Mouse (Mus musculus) heart, embryonic 15.5 days (tissue): ENCODE measurements around the gene Fam207a. TPM values are rescaled to one million over a fixed set of nuclear protein-coding genes. Genes with fewer than 3 reads are reported as not detected.

Source experiments
- ATAC-seq: fragments of 200-750 bp; cut with Nextera tagmentation; replicated peaks from 2 replicates; pipeline ENCODE4 v1.8.0; 2017; ENCODE audit warnings: low read depth, moderate TSS enrichment; ENCODE audit not compliant: insufficient number of reproducible peaks, insufficient read depth, low FRiP score
- H3K27ac ChIP-seq: fragments of 300-500 bp; sonication (generic); 2 replicates; pipeline ENCODE4 v1.5.1; 2015; ENCODE audit warnings: mild to moderate bottlenecking, inconsistent platforms
- H3K27me3 ChIP-seq: fragments of 300-500 bp; sonication (generic); 2 replicates; pipeline ENCODE4 v1.6.1; 2015; ENCODE audit warnings: inconsistent platforms
- H3K36me3 ChIP-seq: fragments of 300-500 bp; sonication (generic); 2 replicates; pipeline ENCODE4 v1.6.1; 2015; ENCODE audit warnings: mild to moderate bottlenecking, inconsistent platforms
- H3K4me1 ChIP-seq: fragments of 300-500 bp; sonication (generic); replicated peaks from 2 replicates; pipeline ENCODE4 v1.6.1; 2015; ENCODE audit warnings: inconsistent platforms
- H3K4me2 ChIP-seq: fragments of 300-500 bp; sonication (generic); 2 replicates; pipeline ENCODE4 v1.6.1; 2015; ENCODE audit warnings: inconsistent platforms, mild to moderate bottlenecking, moderate library complexity
- H3K4me3 ChIP-seq: fragments of 300-500 bp; sonication (generic); 2 replicates; pipeline ENCODE4 v1.5.1; 2015; ENCODE audit warnings: mild to moderate bottlenecking, inconsistent platforms
- H3K9ac ChIP-seq: fragments of 300-500 bp; sonication (generic); 2 replicates; pipeline ENCODE4 v1.6.1; 2015; ENCODE audit warnings: mild to moderate bottlenecking, inconsistent platforms
- H3K9me3 ChIP-seq: fragments of 300-500 bp; sonication (generic); replicated peaks from 2 replicates; pipeline ENCODE4 v1.6.1; 2016; ENCODE audit warnings: inconsistent platforms
- WGBS: fragments of 180-500 bp; shearing (Covaris S2); methylation state at CpG from one replicate; pipeline ENCODE4 v1.1.7; 2015; ENCODE audit warnings: mixed read lengths; 5-methylcytosine and 5-hydroxymethylcytosine counted together
- polyA plus RNA-seq: library from polyadenylated mRNA; unstranded; fragments of >200 nt; fragmentation: Nextera tagmentation; extraction: Ambion mirVana; gene quantifications from 2 replicates; pipeline ENCODE4 v1.2.1, GENCODE M21; 2015

Gene Fam207a
- polyA plus RNA-seq, 1 experiment from 2014 or later, result 21.3 TPM

GRCm38 (mm10) chr10:77509403-77510187, 6.0 kb downstream of the Fam207a start:
- H3K4me1 ChIP-seq, result peaks cover 20% of the 10 kb centered on the region
- 51% methylated on average over 12 of the region's 12 CpGs for WGBS
- ATAC-seq, result peak; percentile 78
- H3K9me3 ChIP-seq, result no peaks in the 10 kb centered on the region
- H3K36me3 ChIP-seq, result peaks cover 23% of the 10 kb centered on the region
- H3K4me3 ChIP-seq, result no peak overlapping the region
- H3K27ac ChIP-seq, result 0 out of 2 replicates have a peak overlapping the region, but pooled peaks have one; percentile 18
- no peak overlapping the region for H3K4me2 ChIP-seq
- H3K9ac ChIP-seq, result no peak overlapping the region
- H3K27me3 ChIP-seq, result no peaks in the 10 kb centered on the region

- Histone ChIP-seq H3K4me1 (peaks cover 17% of the 10 kb centered on the region), H3K27ac (no peak overlapping the region), H3K9me3 (no peaks in the 10 kb centered on the region), H3K9ac (no peak overlapping the region), H3K4me2 (no peak overlapping the region), H3K36me3 (peaks cover 19% of the 10 kb centered on the region), H3K4me3 (no peak overlapping the region), H3K27me3 (no peaks in the 10 kb centered on the region)
- no peak for ATAC-seq
- WGBS, result 94% methylated on average over 3 of the region's 3 CpGs
Measured at GRCm38 (mm10) chr10:77508744-77509143, 6.8 kb downstream of the Fam207a start.

GRCm38 (mm10) chr10:77507779-77508178, 7.8 kb downstream of the Fam207a start:
- H3K4me3 ChIP-seq, result no peak overlapping the region
- H3K9me3 ChIP-seq, result no peaks in the 10 kb centered on the region
- no peak overlapping the region for H3K9ac ChIP-seq
- 76% methylated on average over 4 of the region's 4 CpGs for WGBS
- no peaks in the 10 kb centered on the region for H3K27me3 ChIP-seq
- no peak overlapping the region for H3K4me2 ChIP-seq
- ATAC-seq, result no peak
- peaks cover 17% of the 10 kb centered on the region for H3K4me1 ChIP-seq
- H3K36me3 ChIP-seq, result peaks cover 23% of the 10 kb centered on the region
- no peak overlapping the region for H3K27ac ChIP-seq

- Histone ChIP-seq H3K36me3 (peaks cover 18% of the 10 kb centered on the region), H3K27ac (no peak overlapping the region), H3K9me3 (no peaks in the 10 kb centered on the region), H3K9ac (no peak overlapping the region), H3K27me3 (no peaks in the 10 kb centered on the region), H3K4me1 (peaks cover 17% of the 10 kb centered on the region), H3K4me2 (no peak overlapping the region), H3K4me3 (no peak overlapping the region)
- WGBS, result 86% methylated on average over 13 of the region's 13 CpGs
- no peak for ATAC-seq
Measured at GRCm38 (mm10) chr10:77506961-77507577, 8.5 kb downstream of the Fam207a start.

GRCm38 (mm10) chr10:77506526-77506925, 9.1 kb downstream of the Fam207a start:
- Histone ChIP-seq H3K9ac (no peak overlapping the region), H3K4me2 (no peak overlapping the region), H3K27me3 (no peaks in the 10 kb centered on the region), H3K4me1 (peaks cover 17% of the 10 kb centered on the region), H3K27ac (no peak overlapping the region), H3K36me3 (peaks cover 24% of the 10 kb centered on the region), H3K4me3 (no peak overlapping the region), H3K9me3 (no peaks in the 10 kb centered on the region)
- 76% methylated on average over 5 of the region's 5 CpGs for WGBS
- ATAC-seq, result no peak

- Histone ChIP-seq H3K4me2 (no peak overlapping the region), H3K9ac (no peak overlapping the region), H3K4me1 (peaks cover 5% of the 10 kb centered on the region; the same call in 1 of the 2 replicates), H3K27ac (no peak overlapping the region), H3K9me3 (no peaks in the 10 kb centered on the region), H3K36me3 (peaks cover 21% of the 10 kb centered on the region), H3K27me3 (no peaks in the 10 kb centered on the region), H3K4me3 (no peak overlapping the region)
- ATAC-seq, result no peak
- 81% methylated on average over 6 of the region's 6 CpGs for WGBS
Measured at GRCm38 (mm10) chr10:77504143-77504542, 11.4 kb downstream of the Fam207a start.

- Histone ChIP-seq H3K9ac (no peak overlapping the region), H3K27ac (no peak overlapping the region), H3K4me1 (peaks cover 3% of the 10 kb centered on the region; the same call in 1 of the 2 replicates), H3K4me3 (no peak overlapping the region), H3K4me2 (no peak overlapping the region), H3K9me3 (no peaks in the 10 kb centered on the region), H3K27me3 (no peaks in the 10 kb centered on the region), H3K36me3 (peaks cover 21% of the 10 kb centered on the region)
- ATAC-seq, result no peak
- WGBS, result 87% methylated on average over 25 of the region's 25 CpGs
Measured at GRCm38 (mm10) chr10:77502967-77503922, 12.3 kb downstream of the Fam207a start.

GRCm38 (mm10) chr10:77500636-77501035, 14.9 kb downstream of the Fam207a start:
- peaks cover 24% of the 10 kb centered on the region for H3K36me3 ChIP-seq
- H3K4me1 ChIP-seq, result peaks cover 4% of the 10 kb centered on the region
- WGBS, result 80% methylated on average over 14 of the region's 14 CpGs

GRCm38 (mm10) chr10:77498254-77498653, 17.3 kb downstream of the Fam207a start:
- no peak for ATAC-seq

More at GRCm38 (mm10) chr10:77500636-77501035, 14.9 kb downstream of the Fam207a start:
- Histone ChIP-seq H3K9me3 (no peaks in the 10 kb centered on the region), H3K4me2 (no peak overlapping the region), H3K9ac (no peak overlapping the region), H3K4me3 (no peak overlapping the region), H3K27ac (no peak overlapping the region), H3K27me3 (no peaks in the 10 kb centered on the region)
- no peak for ATAC-seq

GRCm38 (mm10) chr10:77497185-77497584, 18.4 kb downstream of the Fam207a start:
- H3K4me2 ChIP-seq, result no peak overlapping the region
- H3K9me3 ChIP-seq, result no peaks in the 10 kb centered on the region
- no peaks in the 10 kb centered on the region for H3K27me3 ChIP-seq
- no peak overlapping the region for H3K27ac ChIP-seq
- 92% methylated on average over 13 of the region's 13 CpGs for WGBS
- no peak overlapping the region for H3K4me3 ChIP-seq
- H3K9ac ChIP-seq, result no peak overlapping the region
- ATAC-seq, result no peak
- peaks cover 34% of the 10 kb centered on the region for H3K36me3 ChIP-seq
- peaks cover 4% of the 10 kb centered on the region for H3K4me1 ChIP-seq

More at GRCm38 (mm10) chr10:77498254-77498653, 17.3 kb downstream of the Fam207a start:
- H3K36me3 ChIP-seq, result peaks cover 31% of the 10 kb centered on the region
- peaks cover 4% of the 10 kb centered on the region for H3K4me1 ChIP-seq
- H3K9ac ChIP-seq, result no peak overlapping the region
- 82% methylated on average over 6 of the region's 6 CpGs for WGBS
- H3K4me2 ChIP-seq, result no peak overlapping the region
- H3K9me3 ChIP-seq, result no peaks in the 10 kb centered on the region
- H3K27ac ChIP-seq, result no peak overlapping the region; the same call in 1 of the 2 replicates
- no peaks in the 10 kb centered on the region for H3K27me3 ChIP-seq
- H3K4me3 ChIP-seq, result no peak overlapping the region

- WGBS, result 100% methylated on average over 3 of the region's 3 CpGs
- Histone ChIP-seq H3K27me3 (no peaks in the 10 kb centered on the region), H3K4me2 (no peak overlapping the region), H3K4me3 (no peak overlapping the region), H3K36me3 (peaks cover 51% of the 10 kb centered on the region), H3K9ac (no peak overlapping the region), H3K9me3 (no peaks in the 10 kb centered on the region), H3K27ac (no peak overlapping the region), H3K4me1 (peaks cover 4% of the 10 kb centered on the region)
- ATAC-seq, result no peak
Measured at GRCm38 (mm10) chr10:77492885-77493284, 22.7 kb downstream of the Fam207a start.
